Mouse (Mus musculus) liver, embryonic 13.5 days (tissue): ENCODE measurements at regions not wholly inside any gene's neighbourhood (a gene's known extent, or its start where the extent isn't known, plus 50 kb on each side); places are given as distances from the start of the nearest gene placed in this dataset.

Experiments used
- ATAC-seq: fragments of 200-750 bp; cut with Nextera tagmentation; 2 replicates; pipeline ENCODE4 v1.8.0; 2017; ENCODE audit warnings: low read depth, mild to moderate bottlenecking, moderate number of reproducible peaks, moderate library complexity
- DNase-seq: peaks from one replicate; pipeline ENCODE4 v3.0.0; 2022
- H3K27ac ChIP-seq: fragments of 300-500 bp; sonication (generic); 2 replicates; pipeline ENCODE4 v1.5.1; 2015; ENCODE audit warnings: moderate library complexity, mild to moderate bottlenecking, inconsistent platforms
- H3K27me3 ChIP-seq: fragments of 300-500 bp; sonication (generic); 2 replicates; pipeline ENCODE4 v1.6.1; 2015; ENCODE audit warnings: mild to moderate bottlenecking, inconsistent platforms
- H3K36me3 ChIP-seq: fragments of 300-500 bp; sonication (generic); 2 replicates; pipeline ENCODE4 v1.6.1; 2015; ENCODE audit warnings: mild to moderate bottlenecking, inconsistent platforms
- H3K4me1 ChIP-seq: fragments of 300-500 bp; sonication (generic); replicated peaks from 2 replicates; pipeline ENCODE4 v1.6.1; 2015; ENCODE audit warnings: inconsistent platforms
- H3K4me2 ChIP-seq: fragments of 300-500 bp; sonication (generic); 2 replicates; pipeline ENCODE4 v1.6.1; 2015; ENCODE audit warnings: inconsistent platforms, mild to moderate bottlenecking, moderate library complexity
- H3K4me3 ChIP-seq: fragments of 300-500 bp; sonication (generic); replicated peaks from 2 replicates; pipeline ENCODE4 v1.5.1; 2015; ENCODE audit warnings: mild to moderate bottlenecking, inconsistent platforms
- H3K9ac ChIP-seq: fragments of 300-500 bp; sonication (generic); 2 replicates; pipeline ENCODE4 v1.6.1; 2015; ENCODE audit warnings: mild to moderate bottlenecking, inconsistent platforms
- H3K9me3 ChIP-seq: fragments of 300-500 bp; sonication (generic); replicated peaks from 2 replicates; pipeline ENCODE4 v1.6.1; 2016; ENCODE audit warnings: inconsistent platforms
- WGBS: fragments of 180-500 bp; shearing (Covaris S2); methylation state at CpG from one replicate; pipeline ENCODE4 v1.1.7; 2015; ENCODE audit not compliant: insufficient replicate concordance; 5-methylcytosine and 5-hydroxymethylcytosine counted together

DNA sequence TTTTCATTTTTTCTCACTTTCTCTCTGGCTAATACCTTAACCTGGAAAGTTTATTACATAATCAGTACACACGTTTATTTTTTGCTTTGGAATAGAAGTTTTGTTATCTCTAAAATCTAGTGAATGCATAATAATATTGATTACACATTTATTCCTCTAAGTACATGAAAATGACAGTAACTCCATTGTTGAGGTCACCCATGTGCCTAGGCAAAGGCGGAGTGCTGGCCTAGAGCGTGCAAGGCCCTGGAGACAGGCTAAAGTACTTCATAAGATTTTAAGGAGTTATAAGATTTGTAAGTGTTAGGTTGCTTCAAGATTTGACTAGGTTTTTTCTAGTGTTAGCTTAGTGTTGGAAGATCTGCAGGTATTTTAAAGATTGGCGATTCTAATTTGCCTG, 1410.9 kb downstream of the Slc22a22 start:
- WGBS: 52% methylated on average over 4 of the region's 4 CpGs
- Histone ChIP-seq H3K27me3 (no peaks in the 10 kb centered on the region), H3K9me3 (no peaks in the 10 kb centered on the region), H3K4me1 (no peaks in the 10 kb centered on the region), H3K4me2 (no peak overlapping the region), H3K9ac (no peak overlapping the region), H3K4me3 (no peak overlapping the region), H3K27ac (no peak overlapping the region), H3K36me3 (no peaks in the 10 kb centered on the region)
- DNase-seq (no peak), ATAC-seq (no peak)

DNA sequence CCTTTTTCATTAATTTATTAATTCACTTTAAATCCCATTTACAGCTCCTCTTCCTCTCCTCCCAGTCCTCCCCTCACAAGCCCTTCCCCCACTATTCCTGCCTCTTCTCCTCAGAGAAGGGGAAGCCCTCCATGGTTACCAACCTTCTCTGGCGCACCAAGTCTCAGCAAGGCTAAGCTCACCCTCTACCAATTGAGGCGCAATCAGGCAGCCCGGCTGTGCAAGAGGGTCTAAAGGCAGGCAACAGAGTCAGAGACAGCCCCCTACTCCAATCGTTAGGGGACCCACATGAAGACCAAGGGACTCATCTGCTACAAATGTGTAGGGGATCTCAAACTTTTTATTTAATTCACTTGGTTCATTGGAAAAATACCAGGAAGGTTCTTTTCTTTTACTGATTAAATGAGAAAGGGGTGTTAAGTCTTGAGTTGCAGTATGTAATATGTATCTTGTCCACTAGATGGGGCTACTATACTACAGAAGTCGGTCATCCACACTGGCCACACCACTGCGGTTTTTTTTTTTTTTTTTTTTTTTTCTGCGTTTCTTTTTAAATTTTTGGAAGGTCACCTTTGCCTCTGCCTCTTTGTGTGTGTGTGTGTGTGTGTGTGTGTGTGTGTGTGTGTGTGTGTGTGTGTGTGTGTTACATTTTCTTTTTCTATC, 1411.4 kb downstream of the Slc22a22 start:
- Histone ChIP-seq H3K9ac (no peak overlapping the region), H3K27me3 (no peaks in the 10 kb centered on the region), H3K27ac (no peak overlapping the region), H3K4me1 (no peaks in the 10 kb centered on the region), H3K36me3 (no peaks in the 10 kb centered on the region), H3K9me3 (no peaks in the 10 kb centered on the region), H3K4me3 (no peak overlapping the region), H3K4me2 (no peak overlapping the region)
- ATAC-seq (no peak), DNase-seq (no peak)
- 24% methylated on average over 7 of the region's 7 CpGs for WGBS

DNA sequence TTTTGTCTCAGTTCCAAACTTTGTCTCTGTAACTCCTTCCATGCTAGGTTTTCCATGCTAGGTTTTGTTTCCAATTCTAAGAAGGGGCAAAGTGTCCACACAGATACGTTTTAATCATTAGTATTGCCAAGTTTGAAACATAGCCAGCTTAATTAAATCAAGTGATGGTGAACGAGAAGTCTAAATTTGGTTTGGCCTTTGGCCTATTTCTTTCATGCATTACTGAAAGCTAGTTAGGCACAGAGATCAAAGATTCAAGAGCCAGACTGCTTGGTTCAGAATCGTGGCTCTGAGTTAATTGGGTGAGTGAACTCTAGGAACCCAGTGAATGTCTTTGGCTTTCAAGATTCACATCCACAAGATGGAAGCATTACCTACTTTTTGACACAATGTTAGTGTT, 1414.8 kb downstream of the Slc22a22 start:
- Histone ChIP-seq H3K27me3 (no peaks in the 10 kb centered on the region), H3K4me1 (no peaks in the 10 kb centered on the region), H3K4me3 (no peak overlapping the region), H3K4me2 (no peak overlapping the region), H3K9ac (no peak overlapping the region), H3K9me3 (no peaks in the 10 kb centered on the region), H3K27ac (no peak overlapping the region), H3K36me3 (no peaks in the 10 kb centered on the region)
- DNase-seq: no peak
- 66% methylated on average over 3 of the region's 3 CpGs for WGBS
- ATAC-seq: no peak

DNA sequence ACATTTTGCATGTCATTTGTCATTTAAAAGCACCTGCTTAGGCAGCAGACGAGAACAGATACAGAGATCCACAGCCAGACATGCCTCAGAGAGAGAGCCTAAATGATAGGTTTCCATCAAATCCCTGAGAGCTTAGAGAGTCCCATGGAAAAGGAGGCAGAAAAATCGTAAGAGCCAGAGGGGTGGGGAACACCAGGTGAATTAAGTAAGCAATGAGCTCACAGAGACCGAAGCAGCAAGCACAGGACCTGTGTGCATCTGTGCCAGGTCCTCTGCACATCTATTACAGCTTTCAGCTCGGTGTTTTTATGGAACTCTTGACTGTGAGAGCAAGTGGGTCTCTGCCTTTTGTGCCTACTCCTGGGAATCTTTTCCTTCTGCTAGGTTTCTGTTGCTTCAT, 1416.1 kb downstream of the Slc22a22 start:
- Histone ChIP-seq H3K27ac (no peak overlapping the region), H3K4me1 (no peaks in the 10 kb centered on the region), H3K4me2 (no peak overlapping the region), H3K36me3 (no peaks in the 10 kb centered on the region), H3K9ac (no peak overlapping the region), H3K9me3 (no peaks in the 10 kb centered on the region), H3K27me3 (no peaks in the 10 kb centered on the region), H3K4me3 (no peak overlapping the region)
- no peak for DNase-seq
- WGBS: 49% methylated on average over 4 of the region's 4 CpGs
- no peak for ATAC-seq

- no peak overlapping the region for H3K4me3 ChIP-seq
- DNase-seq (no peak), ATAC-seq (no peak)
Measured at GRCm38 (mm10) chr15:56050716-56051115, 1426.7 kb downstream of the Slc22a22 start.

GRCm38 (mm10) chr15:56047832-56048231, 1429.6 kb downstream of the Slc22a22 start:
- no peak overlapping the region for H3K9ac ChIP-seq
- ATAC-seq (no peak), DNase-seq (no peak)
- no peak overlapping the region for H3K27ac ChIP-seq
- no peaks in the 10 kb centered on the region for H3K4me1 ChIP-seq
- no peak overlapping the region for H3K4me3 ChIP-seq
- H3K27me3 ChIP-seq: no peaks in the 10 kb centered on the region
- no peak overlapping the region for H3K4me2 ChIP-seq
- WGBS: 64% methylated on average over 2 of the region's 2 CpGs
- no peaks in the 10 kb centered on the region for H3K36me3 ChIP-seq
- no peaks in the 10 kb centered on the region for H3K9me3 ChIP-seq

More at GRCm38 (mm10) chr15:56050716-56051115, 1426.7 kb downstream of the Slc22a22 start:
- H3K4me1 ChIP-seq: no peaks in the 10 kb centered on the region
- no peak overlapping the region for H3K9ac ChIP-seq
- H3K9me3 ChIP-seq: no peaks in the 10 kb centered on the region
- H3K36me3 ChIP-seq: no peaks in the 10 kb centered on the region
- no peak overlapping the region for H3K27ac ChIP-seq
- H3K27me3 ChIP-seq: no peaks in the 10 kb centered on the region
- no peak overlapping the region for H3K4me2 ChIP-seq
- WGBS: 65% methylated on average over 7 of the region's 7 CpGs

DNA sequence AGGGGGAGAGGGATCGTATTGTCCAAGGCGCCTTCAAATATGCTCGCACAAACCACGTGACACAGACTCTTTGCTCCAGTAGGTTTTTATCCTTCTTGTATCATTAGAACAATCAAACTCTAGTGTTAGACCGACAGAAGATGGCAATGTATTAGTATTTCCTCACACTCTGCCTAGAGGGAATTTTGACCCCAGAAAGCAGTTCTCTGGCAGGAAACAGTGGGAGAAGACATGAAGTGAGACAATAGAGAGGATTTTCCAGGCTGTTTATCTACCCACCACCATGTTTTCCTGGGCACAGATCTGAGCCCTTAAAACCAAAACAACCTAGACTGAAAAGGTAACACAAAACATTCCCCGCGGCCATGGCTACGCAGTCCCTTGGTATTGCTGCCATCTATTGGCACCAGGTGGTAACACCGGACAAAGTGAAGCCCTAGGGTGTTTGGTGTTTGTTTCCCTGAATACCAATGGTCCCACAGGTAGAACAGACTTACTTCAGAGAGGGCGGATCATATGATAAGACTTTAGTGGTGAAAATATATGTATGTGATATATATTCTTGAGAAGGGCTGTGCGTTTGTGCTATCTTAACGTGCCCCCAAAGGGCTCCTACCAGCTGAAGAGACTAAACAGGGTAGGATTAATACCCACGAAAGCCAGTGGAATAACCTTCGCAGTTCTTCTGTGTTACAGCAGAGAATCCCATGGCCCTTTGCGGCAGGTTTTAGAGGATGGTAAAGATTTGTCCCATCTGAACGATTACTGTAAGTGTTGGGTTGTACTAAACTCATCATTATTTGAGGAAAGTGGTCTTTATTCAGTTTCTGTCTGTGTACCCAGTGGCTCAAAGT, 1430.5 kb downstream of the Slc22a22 start:
- Histone ChIP-seq H3K27ac (no peak overlapping the region), H3K27me3 (no peaks in the 10 kb centered on the region)
- ATAC-seq: no peak

DNA sequence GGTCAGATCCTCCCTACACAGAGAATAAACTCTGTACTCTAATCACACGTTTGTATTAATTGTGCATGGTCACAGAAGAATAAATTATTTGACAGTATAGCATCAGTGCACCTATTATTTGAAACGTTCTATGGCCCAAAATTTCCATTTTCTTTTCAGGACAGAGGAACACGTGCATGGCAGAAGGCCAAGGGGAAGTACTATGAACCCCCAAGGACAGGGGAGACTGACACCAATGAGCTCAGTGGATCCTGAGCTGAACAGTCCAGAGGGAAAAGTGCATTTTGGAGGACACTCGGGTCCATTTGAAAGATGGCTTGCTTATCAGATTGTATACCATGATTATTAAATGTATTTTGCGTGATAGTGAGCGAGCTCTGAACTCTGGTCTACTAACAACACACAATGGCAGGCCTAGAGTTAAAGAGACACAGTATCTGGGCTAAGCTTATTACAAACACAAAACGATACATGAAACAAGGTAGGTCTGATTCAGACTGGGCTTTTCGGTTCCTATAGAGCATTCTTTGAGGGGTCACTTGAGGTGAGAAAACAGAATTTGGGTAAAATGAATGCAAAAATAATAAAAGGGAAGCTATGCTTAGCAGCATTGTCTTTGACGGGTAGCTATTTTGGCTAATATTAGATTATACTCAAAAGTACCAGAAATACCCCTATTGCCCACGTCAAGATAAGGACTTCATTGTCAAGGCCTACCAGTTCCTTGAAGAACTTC, 1431.7 kb downstream of the Slc22a22 start:
- no peaks in the 10 kb centered on the region for H3K36me3 ChIP-seq
- H3K9me3 ChIP-seq: no peaks in the 10 kb centered on the region
- WGBS: 55% methylated on average over 10 of the region's 10 CpGs
- ATAC-seq (no peak), DNase-seq (no peak)
- H3K27ac ChIP-seq: no peak overlapping the region
- H3K9ac ChIP-seq: no peak overlapping the region
- no peaks in the 10 kb centered on the region for H3K27me3 ChIP-seq
- no peak overlapping the region for H3K4me2 ChIP-seq
- H3K4me1 ChIP-seq: no peaks in the 10 kb centered on the region
- H3K4me3 ChIP-seq: no peak overlapping the region

More for the DNA sequence above, 1430.5 kb downstream of the Slc22a22 start:
- 29% methylated on average over 16 of the region's 16 CpGs for WGBS
- Histone ChIP-seq H3K4me1 (no peaks in the 10 kb centered on the region), H3K9ac (no peak overlapping the region), H3K4me2 (peak overlapping the region; percentile 44), H3K36me3 (no peaks in the 10 kb centered on the region), H3K4me3 (peak overlapping the region; percentile 19; the same call in 1 of the 2 replicates), H3K9me3 (no peaks in the 10 kb centered on the region)
- peak; percentile 8 for DNase-seq

DNA sequence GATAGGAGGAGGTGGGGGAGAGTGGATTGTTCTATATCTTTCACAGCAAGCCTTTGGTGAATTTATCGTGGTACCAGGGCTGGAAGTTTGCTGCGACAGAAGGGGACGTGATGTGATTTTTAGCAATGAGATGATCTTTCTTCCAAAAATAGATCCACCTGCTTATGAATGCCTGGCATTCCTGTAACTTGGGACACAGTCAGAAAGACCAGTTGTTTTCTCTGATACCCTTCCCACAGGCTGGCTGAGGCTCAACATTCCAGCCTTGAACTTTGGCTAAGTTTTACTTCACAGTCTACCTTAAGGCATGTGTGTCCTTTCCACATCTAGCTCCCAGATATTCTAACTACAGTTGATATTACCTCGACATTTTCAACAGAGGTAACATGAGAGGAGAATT, 1434.1 kb downstream of the Slc22a22 start:
- ATAC-seq (no peak), DNase-seq (no peak)
- Histone ChIP-seq H3K4me2 (no peak overlapping the region), H3K27ac (no peak overlapping the region), H3K4me1 (no peaks in the 10 kb centered on the region), H3K9ac (no peak overlapping the region), H3K27me3 (no peaks in the 10 kb centered on the region), H3K4me3 (no peak overlapping the region), H3K9me3 (no peaks in the 10 kb centered on the region), H3K36me3 (no peaks in the 10 kb centered on the region)
- WGBS: 58% methylated on average over 4 of the region's 4 CpGs

DNA sequence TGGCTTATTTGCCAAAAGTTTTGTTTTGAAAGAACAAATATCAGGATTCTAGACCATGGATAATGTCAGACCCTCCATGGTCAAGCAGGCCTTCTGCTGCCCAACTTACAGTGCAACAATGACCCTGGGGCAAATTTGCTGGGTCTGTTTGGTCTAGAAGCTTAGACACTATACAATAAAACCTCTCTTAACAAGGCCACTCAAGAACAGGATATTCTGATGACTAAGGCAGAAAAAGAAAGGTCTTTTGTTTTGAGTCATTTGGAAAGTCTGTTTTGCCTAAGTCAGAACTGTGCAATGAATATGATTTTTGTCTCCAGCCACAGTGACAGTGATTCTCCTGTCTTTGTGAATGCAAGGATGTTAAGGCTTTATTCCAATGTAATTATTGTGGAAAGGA, 1435.0 kb downstream of the Slc22a22 start:
- no peak for DNase-seq
- Histone ChIP-seq H3K4me2 (no peak overlapping the region), H3K36me3 (no peaks in the 10 kb centered on the region), H3K4me1 (no peaks in the 10 kb centered on the region), H3K27me3 (no peaks in the 10 kb centered on the region), H3K27ac (no peak overlapping the region), H3K4me3 (no peak overlapping the region), H3K9ac (no peak overlapping the region), H3K9me3 (no peaks in the 10 kb centered on the region; the same call in 1 of the 2 replicates)
- no peak for ATAC-seq

DNA sequence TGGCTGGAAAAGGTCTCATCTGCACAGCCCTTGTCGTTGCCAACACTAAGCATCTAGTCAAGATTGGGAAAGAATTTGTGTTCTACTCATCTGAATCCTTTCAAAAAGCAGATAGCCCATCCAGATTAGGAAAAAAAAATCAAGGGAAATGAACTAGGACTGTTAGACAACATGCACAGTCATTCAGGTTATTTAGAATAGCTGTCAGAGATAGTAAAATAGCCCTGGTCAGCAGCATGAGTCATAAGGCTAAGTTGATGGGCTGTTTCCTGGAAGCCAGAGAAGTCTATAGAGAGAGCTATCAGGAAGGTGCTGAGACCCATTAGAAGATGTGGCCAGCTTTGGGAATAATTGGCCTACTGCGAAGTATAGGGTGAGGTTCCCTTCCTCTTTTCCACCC, 1447.4 kb downstream of the Slc22a22 start:
- WGBS: 38% methylated on average over 2 of the region's 2 CpGs
- Histone ChIP-seq H3K4me1 (no peaks in the 10 kb centered on the region), H3K36me3 (no peaks in the 10 kb centered on the region), H3K9ac (no peak overlapping the region), H3K27ac (no peak overlapping the region), H3K4me2 (no peak overlapping the region), H3K4me3 (no peak overlapping the region), H3K27me3 (no peaks in the 10 kb centered on the region), H3K9me3 (no peaks in the 10 kb centered on the region)
- no peak for DNase-seq
- ATAC-seq: no peak
